Mouse (Mus musculus) right cerebral cortex, postnatal 36 days (tissue): ENCODE measurements around the gene Zbtb12.

ENCODE experiments used
- DNase-seq, 2 experiments: peaks; one replicate each; pipeline ENCODE4 v3.0.0; 2022; ENCODE audit warnings: low spot score in 2 of 2, mixed read lengths in 1 of 2

Zbtb12 gene

DNA sequence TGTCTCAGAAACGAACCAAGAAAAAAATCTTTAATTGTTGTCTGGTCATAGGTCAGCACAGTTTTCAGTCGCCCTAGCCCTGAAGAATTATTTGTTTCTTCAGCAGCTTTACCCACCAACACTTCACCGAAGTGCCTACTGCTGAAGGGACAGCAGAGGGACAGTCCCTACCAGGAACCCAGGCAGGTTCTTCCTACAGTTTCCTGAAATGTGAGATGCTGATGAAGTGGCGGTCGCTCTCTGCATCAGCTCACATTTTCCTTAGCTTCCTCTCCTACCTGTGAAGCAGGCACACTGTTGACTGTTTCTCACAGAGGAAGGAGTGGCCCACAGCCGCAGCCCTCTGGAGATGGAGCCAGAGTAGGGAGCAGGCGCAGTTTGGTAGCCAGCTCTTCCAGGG is 13.3 kb upstream of the Zbtb12 start:
- no peak for DNase-seq

DNA sequence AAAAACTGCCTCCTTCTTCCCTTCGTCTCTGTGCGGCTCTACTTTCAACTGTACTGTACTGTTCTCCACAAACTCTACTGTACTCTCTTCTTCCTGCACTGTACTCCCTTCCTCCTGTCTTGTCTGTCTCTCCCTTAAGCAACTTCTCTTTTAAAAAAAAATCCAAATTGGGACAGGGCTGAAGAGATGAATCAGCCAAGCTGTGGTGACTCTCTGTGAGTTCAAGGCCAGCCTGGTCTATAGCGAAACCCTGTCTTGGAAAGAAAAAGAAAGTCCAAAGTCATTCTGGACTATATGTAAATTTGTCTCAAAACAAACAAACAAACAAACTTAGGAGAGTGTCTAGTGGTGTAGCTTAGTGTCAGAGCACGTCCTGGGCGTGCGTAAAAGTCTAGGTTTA is 5.0 kb upstream of the Zbtb12 start:
- no peak for DNase-seq

DNA sequence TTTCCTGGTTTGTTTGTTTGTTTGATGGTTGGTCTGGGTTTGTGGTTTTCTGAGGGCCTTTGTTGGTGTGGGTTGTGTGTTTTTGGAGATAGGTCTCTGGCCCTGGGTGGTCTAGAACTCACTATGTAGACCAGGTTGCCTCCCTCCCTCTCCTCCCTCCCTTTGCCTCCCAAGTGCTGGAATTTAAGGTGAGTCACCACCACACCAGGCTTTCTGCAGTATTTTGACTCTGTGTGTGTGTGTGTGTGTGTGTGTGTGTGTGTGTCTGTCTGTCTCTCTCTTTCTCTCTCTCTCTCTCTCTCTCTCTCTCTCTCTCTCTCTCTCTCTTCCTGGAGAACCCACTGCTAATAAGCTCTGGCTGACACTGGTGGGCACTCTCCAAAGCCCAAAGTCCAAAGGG is 1.9 kb downstream of the Zbtb12 start:
- no peak for DNase-seq

DNA sequence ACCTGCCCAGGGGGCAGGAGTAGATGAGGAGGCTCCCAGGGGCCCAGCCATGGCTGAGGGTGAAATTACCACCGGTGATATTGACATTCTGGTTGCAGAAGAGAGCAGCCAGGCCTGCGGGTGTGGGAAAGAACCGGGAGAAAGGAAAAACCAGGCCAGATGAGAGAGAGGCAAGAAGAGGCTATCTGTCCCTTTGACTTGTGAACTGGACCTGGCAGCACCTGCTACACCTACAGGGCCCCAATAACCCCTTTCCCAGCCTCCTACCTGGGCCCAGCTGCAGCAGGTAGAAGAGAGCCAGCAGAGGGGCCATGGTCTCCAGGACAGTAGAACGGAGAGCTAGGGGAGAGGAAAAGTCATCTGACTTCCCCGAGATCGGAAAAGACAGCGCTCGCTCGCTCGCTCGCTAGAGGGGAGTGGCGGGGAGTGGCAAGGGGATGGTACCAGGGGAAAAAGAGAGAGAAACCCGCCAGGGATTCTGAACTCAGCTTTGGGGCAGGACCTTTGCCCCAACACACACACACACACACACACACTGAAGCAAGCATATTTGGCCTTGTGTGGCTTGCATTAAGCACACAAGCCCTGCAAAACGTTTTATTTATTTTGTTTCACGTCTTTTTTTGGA is 2.5 kb downstream of the Zbtb12 start, which contains the start of gene Gm20547:
TSS of gene Gm20547 (minus strand) at position 360 of the 628 bp plus-strand sequence.
- no peak for DNase-seq

DNA sequence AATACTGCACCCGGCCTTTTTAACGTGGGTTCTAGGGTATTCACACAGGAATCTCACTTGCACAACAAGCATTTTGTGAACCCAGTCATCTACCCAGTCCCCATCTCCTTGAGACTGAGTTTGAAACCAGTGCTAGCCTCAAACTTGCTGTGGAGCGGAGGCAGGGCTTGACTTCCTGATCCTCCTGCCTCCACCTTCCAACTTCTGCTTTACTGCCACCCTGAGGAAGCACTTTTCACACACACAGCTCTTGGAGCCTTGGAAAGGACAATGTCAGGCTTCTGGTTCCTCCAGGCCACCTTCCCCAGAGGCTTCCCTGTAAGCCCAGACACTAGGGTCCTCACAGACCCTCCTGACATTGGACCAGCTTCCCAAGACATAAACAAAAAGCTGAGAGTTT is 4.0 kb downstream of the Zbtb12 start:
- no peak for DNase-seq

DNA sequence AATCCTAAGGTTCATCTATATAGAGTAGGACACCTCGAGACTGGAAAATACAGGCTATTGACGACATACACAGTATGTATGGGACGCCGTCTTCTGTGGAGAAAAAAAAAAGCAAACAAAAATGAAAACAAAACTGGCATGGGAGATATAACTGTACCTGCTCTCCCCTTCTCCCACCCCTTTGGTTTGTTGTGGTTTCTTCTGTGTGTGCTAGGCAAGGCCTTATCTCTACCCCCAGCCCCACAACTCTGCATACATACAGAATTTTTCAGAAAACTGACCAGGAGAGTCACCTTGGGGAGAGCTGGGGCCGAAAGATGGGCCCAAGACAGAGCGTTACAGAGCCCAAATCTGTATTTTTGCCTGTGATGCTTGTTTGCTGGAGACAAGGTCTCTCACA is 5.4 kb downstream of the Zbtb12 start:
- DNase-seq: no peak

DNA sequence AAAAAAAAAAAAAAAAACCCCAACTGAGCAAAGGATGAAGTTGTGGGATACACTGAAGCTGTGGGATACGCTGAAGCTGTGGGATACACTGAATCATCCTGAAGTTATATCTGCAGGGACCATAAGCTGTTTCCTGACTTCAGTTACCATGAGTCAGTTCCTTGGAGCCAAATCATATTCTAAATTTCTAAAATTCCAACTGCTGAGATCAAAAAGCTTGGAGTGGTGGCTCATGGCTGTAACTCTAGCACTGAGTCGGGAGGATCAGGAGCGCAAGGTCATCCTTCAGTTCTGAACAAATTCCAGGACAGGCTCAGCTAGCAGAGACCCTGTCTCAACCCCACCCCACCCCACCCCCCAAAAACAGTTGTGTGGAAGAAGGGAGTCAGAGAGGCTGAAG is 6.3 kb downstream of the Zbtb12 start:
- no peak for DNase-seq

DNA sequence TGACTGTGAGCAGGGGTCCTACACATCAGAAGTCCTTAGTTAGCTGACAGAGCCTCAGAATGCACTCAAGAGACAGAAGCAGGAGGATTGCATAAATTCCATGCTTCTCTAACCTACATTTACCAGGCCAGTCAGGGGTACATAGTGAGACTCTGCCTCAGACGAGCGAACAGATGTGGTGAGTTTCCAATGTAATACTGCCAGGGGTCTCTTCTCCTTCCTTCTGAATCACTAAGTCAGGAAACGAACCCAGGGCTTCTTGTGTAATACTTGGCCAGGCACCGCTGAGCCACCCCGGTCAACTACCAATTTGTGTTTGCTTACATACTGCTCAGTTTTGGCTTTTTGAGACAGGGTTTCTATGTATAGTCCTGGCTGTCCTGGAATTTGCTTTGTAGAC is 8.7 kb downstream of the Zbtb12 start:
- DNase-seq: no peak

DNA sequence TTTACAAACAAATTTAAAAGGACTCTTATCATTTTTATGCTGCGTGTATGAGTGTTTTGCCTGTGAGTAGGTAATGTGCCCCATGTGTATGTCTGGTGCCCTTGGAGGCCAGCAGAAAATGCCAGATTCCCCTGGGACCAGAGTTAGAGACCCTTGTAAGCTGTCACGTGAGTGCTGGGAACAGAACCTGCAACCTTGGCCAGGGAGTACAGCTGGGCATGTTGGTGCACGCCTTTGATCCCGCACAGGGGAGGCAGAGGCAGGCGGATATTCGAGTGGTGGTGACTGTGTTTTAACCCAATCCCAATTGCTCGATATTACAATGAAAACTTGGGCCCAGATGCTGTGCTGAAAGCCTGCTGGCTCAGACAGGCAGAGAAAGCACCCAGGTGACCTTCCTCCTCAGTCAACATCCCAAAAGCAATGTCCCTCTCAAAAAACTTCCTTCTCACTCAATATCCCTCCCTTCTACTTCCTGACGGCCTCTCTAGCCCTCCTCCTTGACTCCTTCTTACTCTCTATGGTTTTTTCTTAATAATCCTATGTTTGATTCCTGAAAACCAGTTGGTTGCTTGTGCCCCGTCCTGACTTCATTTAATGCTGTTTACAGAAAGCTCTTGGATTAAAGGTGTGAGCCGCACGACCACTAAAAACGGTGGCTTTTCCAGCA is 10.9 kb downstream of the Zbtb12 start:
- DNase-seq: no peak

DNA sequence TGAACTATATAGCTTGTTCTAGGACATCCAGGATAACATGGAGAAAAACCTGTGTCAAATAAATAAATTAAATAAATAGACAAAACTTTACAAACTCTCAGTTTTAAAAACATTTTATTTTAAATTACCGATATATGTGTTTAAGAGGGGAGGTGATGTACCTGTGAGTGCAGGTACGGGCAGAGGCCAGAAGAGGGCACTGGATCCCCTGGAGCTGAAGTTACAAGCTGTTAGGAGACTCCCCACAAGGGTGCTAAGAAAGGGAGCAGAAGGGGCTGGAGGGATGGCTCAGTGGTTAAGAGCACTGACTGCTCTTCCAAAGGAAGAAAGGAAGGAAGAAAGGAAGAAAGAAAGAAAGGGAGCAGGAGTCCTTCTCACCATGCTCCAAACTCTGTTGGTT is 12.1 kb downstream of the Zbtb12 start:
- no peak for DNase-seq

DNA sequence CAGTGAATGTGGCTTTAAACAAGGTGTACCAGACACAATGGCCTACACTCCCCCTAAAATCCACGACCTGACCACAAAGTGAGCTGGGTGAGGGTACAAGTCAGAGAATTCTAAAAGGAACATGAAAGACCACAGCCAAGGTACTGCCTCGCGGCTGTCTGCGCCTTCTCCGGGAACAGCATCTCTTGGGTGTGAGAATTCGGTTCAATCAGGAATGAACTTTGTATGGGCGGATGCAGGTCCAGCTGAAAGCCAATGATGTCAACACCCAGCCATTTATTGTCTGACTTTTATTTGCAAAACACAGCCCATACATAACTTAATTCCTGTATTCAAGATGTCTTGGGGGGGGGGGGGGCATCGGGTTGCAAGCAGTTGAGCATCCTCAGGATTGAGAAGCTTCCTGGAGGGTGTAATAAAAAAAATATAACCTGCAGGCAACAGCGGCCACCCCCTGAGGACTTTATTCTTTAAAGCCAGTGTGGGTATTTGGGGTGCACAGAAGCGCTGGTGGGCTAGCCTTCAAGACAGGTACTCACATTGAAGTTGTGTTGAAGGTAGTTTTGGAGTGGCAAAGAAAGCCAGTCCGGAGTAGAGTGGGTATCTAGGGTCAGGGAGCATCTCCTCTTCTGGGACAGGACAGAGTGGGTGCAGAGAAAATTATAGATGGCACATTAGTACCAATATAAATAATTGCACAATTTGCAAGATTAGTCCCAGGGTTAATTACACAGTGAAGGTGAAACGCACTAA is 14.0 kb downstream of the Zbtb12 start:
- DNase-seq: no peak

DNA sequence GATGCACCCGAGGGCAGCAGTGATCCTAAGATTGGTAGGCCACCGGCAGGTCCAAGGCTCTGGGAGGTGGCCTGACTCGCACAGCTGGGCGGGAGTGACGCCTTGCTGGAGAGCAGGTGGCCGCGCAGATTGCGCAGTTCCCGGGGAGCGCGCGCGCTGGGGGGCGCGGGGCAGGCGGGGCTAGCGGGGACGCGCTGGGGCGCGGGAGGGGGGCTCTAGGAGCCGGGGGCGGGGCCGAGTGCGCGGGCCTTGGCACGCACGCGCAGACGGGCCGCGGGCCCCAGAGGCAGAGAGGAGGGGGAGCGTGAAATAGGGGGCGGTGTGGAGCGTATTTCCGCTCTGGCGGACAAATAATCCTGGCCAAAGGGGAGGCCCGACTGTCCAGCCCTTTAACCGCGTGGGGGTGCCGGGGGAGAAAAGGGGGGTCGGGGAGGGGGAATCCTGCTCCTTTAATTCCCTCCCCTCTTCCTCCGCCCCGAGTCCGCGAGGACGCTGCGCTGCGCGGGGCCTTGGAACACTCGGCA is 14.9 kb downstream of the Zbtb12 start:
- DNase-seq: peak; percentile 84 to 87

DNA sequence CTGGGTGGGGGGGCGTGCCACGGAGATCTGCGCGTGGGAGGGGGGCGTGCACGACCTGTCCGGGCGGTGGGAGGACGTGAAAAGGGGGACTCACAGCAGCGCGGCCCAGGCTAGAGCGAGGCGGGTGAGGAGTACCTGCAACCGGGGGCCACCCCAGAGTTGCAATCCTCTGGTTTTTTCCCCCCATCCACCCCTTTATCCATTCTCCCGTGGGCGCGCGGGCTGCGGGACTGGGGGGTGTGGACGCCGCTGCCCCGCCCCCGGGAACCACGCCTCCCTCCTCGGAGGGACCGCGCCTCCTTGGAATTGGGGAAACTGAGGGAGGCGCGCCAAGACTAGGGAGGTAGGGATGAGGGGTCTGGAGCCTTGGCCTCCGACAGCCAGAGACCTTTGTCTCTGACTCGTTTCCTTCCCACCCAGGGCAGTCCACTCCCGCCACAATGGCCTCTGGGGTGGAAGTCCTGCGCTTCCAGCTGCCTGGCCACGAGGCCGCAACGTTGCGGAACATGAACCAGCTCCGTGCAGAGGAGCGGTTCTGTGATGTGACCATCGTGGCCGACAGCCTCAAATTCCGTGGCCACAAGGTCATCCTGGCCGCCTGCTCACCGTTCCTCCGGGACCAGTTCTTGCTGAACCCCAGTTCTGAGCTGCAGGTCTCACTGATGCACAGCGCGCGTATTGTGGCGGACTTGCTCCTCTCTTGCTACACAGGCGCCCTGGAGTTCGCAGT is 15.7 kb downstream of the Zbtb12 start:
- no peak for DNase-seq

DNA sequence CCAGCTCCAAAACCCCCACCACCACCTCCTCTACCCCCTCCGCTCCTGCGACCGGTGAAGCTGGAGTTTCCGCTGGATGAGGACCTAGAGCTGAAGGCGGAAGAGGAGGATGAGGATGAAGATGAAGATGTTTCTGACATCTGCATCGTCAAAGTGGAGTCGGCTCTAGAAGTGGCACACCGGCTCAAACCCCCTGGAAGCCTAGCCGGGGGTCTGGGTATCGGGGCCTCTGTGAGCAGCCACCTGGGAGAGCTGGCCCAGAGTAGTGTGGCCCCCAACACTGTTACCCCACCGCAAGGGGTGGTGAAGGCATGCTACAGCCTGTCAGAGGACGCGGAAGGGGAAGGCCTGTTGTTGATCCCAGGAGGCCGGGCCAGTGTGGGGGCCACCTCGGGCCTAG is 16.4 kb downstream of the Zbtb12 start:
- DNase-seq: no peak

DNA sequence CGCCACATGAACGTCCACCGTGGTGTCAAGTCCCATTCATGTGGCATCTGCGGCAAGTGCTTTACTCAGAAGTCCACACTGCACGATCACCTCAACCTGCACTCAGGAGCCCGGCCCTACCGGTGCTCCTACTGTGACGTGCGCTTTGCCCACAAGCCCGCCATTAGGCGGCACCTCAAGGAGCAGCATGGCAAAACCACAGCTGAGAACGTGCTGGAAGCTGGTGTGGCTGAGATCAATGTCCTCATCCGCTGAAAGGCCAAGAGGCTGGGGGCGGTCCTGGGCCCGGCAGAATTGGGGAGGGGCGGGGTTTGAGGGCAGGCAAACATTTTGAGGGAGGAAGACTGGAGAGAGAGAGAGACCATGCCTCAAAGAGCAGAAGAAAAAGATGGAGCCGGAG is 17.1 kb downstream of the Zbtb12 start:
- no peak for DNase-seq

DNA sequence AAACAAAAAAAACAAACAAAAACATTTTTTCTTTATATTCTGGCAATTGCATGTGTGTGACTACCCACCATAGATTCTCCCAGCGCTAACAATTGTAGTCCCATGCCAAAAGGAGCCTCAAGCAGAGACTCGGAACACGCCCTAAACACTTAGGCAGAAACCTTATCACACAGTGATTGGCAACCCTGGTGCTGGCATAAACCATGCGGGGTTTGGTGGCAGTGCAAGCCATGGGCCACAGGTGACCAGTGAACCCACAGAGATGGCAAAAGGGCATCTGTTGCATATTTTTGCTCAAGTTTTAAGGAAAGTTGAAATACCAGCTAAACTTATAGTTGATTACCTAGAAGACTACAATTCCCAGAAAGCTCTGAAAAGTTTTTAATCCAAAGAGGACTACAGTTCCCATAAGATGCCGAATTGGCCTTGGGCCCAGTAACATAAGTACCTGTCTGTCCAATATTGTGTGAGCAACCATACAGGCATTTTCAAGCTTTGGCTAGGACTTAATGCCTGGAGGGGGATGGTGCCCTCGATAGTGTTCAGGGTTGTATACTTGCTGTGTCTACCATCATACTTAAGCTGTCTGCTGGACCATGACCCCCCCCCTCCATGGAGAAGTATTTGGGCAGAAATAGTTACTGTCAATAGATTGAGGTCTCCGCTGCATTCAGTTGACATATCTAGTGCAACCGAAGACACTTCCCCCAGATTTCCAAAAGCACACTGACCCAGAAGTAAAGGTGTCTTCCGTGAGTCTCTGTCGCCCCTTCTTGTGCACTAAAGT is 18.3 kb downstream of the Zbtb12 start:
- DNase-seq: peak; percentile 46 to 51

DNA sequence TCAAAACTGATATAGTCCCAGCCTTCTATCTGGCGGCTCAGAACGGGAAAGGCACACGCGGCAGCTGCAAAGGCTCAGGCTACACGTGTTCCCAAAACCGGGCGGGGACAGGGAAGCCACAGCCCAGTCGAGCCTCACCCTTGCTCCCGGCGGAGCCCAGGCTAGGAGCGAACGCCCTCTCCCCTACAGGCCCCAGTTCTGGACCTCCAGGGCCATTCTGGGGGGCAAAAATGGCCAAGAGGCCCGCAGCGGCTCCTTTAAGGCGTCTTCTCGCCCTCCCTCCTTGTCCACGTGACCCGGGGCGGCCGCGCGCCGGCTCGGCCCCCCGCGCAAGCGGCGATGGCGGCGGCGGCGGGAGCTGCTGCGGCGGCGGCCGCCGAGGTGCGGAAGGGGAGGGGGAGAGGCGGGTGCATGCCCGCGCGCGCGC is 18.9 kb downstream of the Zbtb12 start, which contains the start of the genes C2 and Ehmt2:
TSS of gene C2 (minus strand) at position 106 of the 427 bp plus-strand sequence.
TSS of gene Ehmt2 (plus strand) at position 310 of the 427 bp plus-strand sequence.
- peak; percentile 68 to 72 for DNase-seq

DNA sequence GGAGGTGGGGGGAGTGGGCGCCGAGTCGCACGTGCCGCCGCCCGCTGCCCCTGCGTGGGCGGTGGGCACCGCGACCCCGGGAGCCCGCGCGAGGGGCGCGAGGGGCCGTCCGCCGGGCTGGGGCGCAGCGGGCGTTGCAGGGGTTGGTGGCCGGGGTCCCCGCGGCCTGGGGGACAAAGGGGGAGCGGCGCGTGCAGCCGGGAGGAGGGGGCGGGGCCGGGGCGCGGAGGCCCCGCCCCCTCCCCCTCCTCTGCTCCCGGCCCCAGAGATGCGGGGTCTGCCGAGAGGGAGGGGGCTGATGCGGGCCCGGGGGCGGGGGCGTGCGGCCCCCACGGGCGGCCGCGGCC is 19.4 kb downstream of the Zbtb12 start:
- no peak for DNase-seq

DNA sequence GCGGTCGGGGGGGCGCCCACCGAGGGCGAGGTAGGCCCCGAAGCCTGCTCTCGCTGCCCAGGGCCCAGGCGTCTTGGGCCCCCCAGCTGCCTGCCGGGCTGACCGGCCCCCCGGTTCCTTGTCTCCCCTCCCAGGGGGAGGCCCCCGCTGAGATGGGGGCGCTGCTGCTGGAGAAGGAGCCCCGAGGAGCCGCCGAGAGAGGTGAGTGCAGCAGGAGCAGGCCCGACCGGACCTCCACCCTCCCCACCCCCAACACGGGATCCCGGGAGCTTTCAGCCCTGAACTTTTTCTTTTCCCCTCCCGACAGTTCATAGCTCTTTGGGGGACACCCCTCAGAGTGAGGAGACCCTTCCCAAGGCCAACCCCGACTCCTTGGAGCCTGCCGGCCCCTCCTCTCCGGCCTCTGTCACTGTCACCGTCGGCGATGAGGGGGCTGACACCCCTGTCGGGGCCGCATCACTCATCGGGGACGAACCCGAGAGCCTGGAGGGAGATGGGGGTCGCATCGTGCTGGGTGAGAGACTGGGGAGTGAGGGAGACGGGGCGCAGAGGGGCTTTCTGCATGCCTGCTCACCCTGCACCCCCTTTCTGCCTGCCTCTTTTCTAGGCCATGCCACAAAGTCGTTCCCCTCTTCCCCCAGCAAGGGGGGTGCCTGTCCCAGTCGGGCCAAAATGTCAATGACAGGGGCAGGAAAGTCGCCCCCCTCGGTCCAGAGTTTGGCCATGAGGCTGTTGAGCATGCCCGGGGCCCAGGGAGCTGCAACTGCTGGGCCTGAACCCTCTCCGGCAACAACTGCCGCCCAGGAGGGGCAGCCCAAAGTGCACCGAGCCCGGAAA is 20.0 kb downstream of the Zbtb12 start:
- DNase-seq: no peak

DNA sequence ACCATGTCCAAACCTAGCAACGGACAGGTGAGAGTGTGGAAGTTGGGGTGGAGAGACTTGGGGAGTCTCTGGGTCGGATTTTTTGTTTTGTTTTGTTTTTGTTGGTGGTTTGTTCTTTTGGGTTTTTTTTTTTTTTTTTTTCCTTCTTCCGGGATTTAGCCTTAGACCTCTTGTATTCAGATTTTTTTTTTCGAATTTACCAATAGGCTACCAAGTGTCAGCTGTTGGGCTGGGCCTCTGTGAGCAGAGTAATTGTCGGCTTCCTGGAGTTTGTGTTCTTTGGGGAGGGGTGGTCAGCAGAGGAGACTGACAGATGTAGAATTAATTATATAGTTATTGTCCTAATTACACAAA is 20.6 kb downstream of the Zbtb12 start:
- no peak for DNase-seq
